Mouse (Mus musculus) adrenal gland, postnatal 0 days (tissue): Measurements from ENCODE around the gene Prkg1. TPM values are rescaled to one million over a fixed set of nuclear protein-coding genes. Genes with fewer than 3 reads are reported as not detected.

Source experiments
- polyA plus RNA-seq: library from polyadenylated mRNA; unstranded; fragments of >200 nt; fragmentation: Nextera tagmentation; extraction: Ambion mirVana; gene quantifications from 2 replicates; pipeline ENCODE4 v1.2.1, GENCODE M21; 2015

Gene Prkg1
- polyA plus RNA-seq = 3.7 and 6.3 TPM in 2 replicates

DNA sequence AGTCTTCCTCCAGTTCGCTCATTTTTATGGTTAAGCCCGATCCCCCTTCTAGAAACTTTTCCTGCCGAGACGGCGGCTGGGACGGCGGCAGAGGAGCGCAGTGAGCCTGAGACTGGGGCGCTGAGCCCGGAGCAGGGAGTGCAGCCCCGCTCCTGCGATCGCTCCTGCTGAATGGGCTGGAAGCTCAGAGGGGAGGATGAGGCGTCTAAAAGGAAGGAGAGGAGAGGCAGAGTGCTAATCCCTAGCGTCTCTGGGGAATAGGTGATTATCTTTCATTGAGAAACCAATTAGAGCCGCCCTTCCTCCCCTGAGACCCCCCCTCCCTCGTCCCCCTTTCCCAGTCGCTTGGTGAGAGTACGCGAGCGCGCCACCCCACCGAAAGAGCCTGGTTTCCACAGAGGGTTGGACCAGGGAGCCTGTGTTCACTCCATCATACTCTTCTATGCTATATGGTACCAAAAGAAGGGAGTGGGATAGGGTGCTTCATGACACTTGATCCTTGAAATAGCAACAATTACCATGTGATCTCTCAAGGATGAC, at the start of gene Prkg1:
Gene Prkg1 (minus strand): TSS at position 233 of the 540 bp plus-strand sequence.

DNA sequence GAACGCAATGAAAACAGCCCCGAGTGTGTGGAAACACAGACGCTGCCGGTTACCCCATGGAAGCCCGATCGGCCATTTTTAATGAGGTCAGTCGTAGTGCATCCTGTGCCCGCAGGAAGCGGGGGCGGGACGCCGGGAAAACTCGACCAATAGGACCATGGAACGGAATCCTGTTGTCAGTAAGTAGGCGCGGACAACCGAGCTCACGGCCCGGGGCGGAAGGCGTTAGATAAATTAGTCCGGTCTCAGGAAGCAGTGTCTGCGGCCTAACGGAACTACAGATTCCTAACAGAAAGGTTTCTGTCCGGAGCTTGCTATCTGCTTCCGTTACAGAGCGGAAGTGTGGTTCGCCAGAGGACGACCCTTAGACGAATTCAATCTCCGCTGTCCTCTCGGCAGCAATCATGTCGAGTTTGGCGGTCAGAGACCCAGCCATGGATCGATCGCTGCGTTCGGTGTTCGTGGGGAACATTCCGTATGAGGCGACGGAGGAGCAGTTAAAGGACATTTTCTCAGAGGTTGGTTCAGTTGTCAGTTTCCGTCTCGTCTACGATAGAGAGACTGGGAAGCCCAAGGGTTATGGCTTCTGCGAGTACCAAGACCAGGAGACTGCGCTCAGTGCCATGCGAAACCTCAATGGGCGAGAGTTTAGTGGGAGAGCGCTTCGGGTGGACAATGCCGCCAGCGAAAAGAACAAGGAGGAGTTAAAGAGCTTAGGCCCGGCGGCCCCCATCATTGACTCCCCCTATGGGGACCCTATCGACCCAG, 682.0 kb downstream of the Prkg1 start, which contains the start of gene Cstf2t:
Gene Cstf2t (plus strand): TSS at position 176 of the 768 bp plus-strand sequence.

DNA sequence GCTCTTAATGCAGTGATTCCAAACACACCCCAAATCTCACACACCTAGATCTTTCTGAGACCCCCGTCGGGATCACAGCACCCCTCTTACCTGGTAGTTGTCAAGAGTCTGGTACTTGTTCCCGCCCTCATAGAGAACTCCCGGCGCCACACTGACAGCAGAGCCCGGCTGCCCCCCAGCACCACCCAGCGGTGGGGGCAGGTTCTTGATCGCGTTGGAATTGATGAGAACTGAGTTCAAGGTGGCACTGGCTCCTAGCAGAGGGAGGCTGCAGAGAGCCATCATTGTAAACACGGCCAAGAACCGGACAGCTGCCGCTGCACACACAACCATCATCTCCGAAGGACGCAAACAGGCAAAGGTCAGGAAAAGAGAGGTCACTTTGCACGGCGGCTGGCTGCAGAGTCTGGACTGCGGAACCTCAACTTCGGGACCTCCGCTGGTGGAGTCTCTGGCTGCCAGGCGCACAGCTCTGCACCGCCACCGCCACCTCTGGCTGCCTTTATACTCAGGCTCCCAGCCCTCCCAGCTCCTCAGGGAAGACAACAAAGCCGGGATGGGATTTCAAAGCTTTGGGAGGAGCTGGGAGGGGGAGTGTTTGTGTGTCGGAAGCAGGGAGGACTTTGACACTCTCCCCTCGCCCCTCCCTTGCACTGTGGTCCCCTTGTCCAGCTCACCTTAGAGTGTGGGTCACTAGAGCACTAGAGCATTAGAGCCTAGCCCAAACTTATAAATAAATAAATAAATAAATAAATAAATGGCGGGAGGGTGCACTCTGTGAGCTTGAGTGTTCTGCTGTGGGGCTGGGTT, 1215.6 kb downstream of the Prkg1 start, which contains the start of gene Dkk1:
Gene Dkk1 (minus strand): TSS at position 622 of the 810 bp plus-strand sequence.

Other genes starting within 250 kb of the Prkg1 start
- 0.55 and 0.68 TPM in 2 replicates for gene A1cf, start 103.7 kb upstream of the Prkg1 start, polyA plus RNA-seq